Mouse (Mus musculus) neural tube, embryonic 11.5 days (tissue): ENCODE results near the gene Tm9sf4. TPM values are rescaled to one million over a fixed set of nuclear protein-coding genes. Genes with fewer than 3 reads are reported as not detected.

Experiments
- ATAC-seq: fragments of 200-750 bp; cut with Nextera tagmentation; 2 replicates; pipeline ENCODE4 v1.8.0; 2017; ENCODE audit warnings: moderate number of reproducible peaks, mild to moderate bottlenecking, moderate TSS enrichment, moderate library complexity; ENCODE audit not compliant: insufficient read depth, low FRiP score, low TSS enrichment
- DNase-seq: peaks from one replicate; pipeline ENCODE4 v3.0.0-alpha.2; 2015; ENCODE audit warnings: low spot score
- H3K27ac ChIP-seq: fragments of 300-500 bp; sonication (generic); 2 replicates; pipeline ENCODE4 v1.5.1; 2014; ENCODE audit warnings: low read depth, mild to moderate bottlenecking, low read length
- H3K27me3 ChIP-seq: fragments of 300-500 bp; sonication (generic); 2 replicates; pipeline ENCODE4 v1.6.1; 2014; ENCODE audit warnings: mild to moderate bottlenecking, low read length, mixed read lengths; ENCODE audit not compliant: control insufficient read depth, insufficient read depth
- H3K36me3 ChIP-seq: fragments of 300-500 bp; sonication (generic); 2 replicates; pipeline ENCODE4 v1.6.1; 2014; ENCODE audit warnings: mild to moderate bottlenecking, low read length, moderate library complexity, mixed read lengths; ENCODE audit not compliant: control insufficient read depth, insufficient read depth
- H3K4me1 ChIP-seq: fragments of 300-500 bp; sonication (generic); 2 replicates; pipeline ENCODE4 v1.6.1; 2014; ENCODE audit warnings: low read length, mixed read lengths; ENCODE audit not compliant: control insufficient read depth, insufficient read depth
- H3K4me2 ChIP-seq: fragments of 300-500 bp; sonication (generic); 2 replicates; pipeline ENCODE4 v1.6.1; 2014; ENCODE audit warnings: low read depth, mild to moderate bottlenecking, moderate library complexity
- H3K4me3 ChIP-seq: fragments of 300-500 bp; sonication (generic); 2 replicates; pipeline ENCODE4 v1.5.1; 2014; ENCODE audit warnings: low read depth, low read length
- H3K9ac ChIP-seq: fragments of 300-500 bp; sonication (generic); 2 replicates; pipeline ENCODE4 v1.6.1; 2014; ENCODE audit warnings: mild to moderate bottlenecking, low read length
- H3K9me3 ChIP-seq: fragments of 300-500 bp; sonication (generic); 2 replicates; pipeline ENCODE4 v1.6.1; 2016; ENCODE audit warnings: low read length; ENCODE audit not compliant: control insufficient read depth
- WGBS: fragments of 180-500 bp; shearing (Covaris S2); extraction: QIAGEN DNeasy Blood & Tissue Kit; methylation state at CpG from one replicate; pipeline ENCODE4 v1.1.7; 2014; 5-methylcytosine and 5-hydroxymethylcytosine counted together
- polyA plus RNA-seq: library from polyadenylated mRNA; unstranded; fragments of >200 nt; fragmentation: Nextera tagmentation; extraction: Ambion mirVana; gene quantifications from 2 replicates; pipeline ENCODE4 v1.2.1, GENCODE M21; 2014

Tm9sf4 gene
- polyA plus RNA-seq, 1 experiment from 2014 or later = 83.3 TPM

DNA sequence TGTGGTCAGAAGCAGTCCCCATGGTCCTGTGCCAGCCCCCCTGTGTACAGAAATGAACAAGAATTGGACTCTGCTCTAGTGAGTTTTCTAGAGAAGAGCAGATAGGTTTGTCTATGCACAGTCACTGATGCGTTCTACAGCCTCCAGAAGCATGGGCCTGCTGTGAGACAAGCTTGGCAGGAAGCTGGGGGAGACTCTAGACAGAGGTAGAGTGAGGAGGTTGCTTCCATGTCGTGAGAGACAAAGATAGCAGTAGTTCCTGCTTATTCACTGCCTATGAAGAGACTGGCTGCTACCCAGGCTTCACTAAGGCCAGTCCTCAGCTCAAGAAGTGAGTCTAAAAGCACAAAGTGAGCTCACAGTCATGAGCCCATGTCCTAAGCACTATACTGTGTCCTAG lies 30.1 kb downstream of the Tm9sf4 start:
- H3K36me3 ChIP-seq = peaks cover 16% of the 10 kb centered on the region
- no peak for ATAC-seq

DNA sequence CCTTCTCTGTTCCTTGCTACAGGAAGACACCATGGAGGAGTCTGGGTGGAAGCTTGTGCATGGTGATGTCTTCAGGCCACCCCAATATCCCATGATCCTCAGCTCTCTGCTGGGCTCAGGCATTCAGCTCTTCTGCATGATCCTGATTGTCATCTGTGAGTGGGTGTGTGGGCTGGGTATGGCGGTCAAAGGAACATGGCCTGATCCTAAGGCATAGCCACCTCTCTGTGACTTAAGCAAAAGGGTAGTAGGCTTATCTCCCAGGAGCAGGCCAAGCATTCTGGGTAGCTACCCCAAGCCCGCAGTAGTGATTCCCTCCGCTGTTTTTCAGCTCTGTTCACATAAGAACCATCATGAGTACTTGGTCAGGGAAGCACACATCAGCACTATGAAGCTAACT lies 33.2 kb downstream of the Tm9sf4 start:
- Histone ChIP-seq H3K27me3 (no peaks in the 10 kb centered on the region), H3K27ac (no peak overlapping the region), H3K36me3 (peaks cover 16% of the 10 kb centered on the region), H3K4me2 (no peak overlapping the region), H3K9me3 (no peaks in the 10 kb centered on the region), H3K4me1 (no peaks in the 10 kb centered on the region), H3K9ac (no peak overlapping the region), H3K4me3 (no peak overlapping the region)
- no peak for DNase-seq
- WGBS = 93% methylated on average over 3 of the region's 3 CpGs
- ATAC-seq = no peak

More for the DNA sequence above, 30.1 kb downstream of the Tm9sf4 start:
- Histone ChIP-seq H3K9me3 (no peaks in the 10 kb centered on the region), H3K4me1 (no peaks in the 10 kb centered on the region), H3K9ac (no peak overlapping the region), H3K4me2 (no peak overlapping the region), H3K4me3 (no peak overlapping the region), H3K27ac (no peak overlapping the region), H3K27me3 (no peaks in the 10 kb centered on the region)
- DNase-seq = no peak
- 81% methylated on average over 2 of the region's 2 CpGs for WGBS

DNA sequence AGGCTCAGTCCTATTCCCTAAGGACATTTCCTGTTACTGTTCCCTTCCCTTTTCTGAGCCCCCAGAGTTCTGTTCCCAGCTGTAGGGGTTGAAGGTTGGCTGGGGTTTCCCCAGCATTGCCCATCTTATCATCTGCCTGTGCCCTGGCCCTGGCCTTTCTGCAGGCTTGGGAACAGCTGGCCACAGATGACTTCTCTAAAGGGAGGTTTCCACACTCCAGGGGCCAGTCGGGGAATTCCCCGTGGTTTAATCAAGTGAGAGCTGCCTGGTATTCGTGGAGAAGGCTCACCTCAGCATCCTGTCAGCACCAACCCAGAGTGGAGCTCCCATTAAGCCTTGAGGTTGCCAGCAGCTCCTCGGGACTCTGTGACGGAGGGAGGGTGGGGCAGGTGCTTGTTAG lies 37.4 kb downstream of the Tm9sf4 start:
- Histone ChIP-seq H3K9me3 (no peaks in the 10 kb centered on the region), H3K27ac (no peak overlapping the region), H3K36me3 (peaks cover 15% of the 10 kb centered on the region), H3K4me1 (no peaks in the 10 kb centered on the region), H3K4me2 (no peak overlapping the region), H3K9ac (no peak overlapping the region), H3K27me3 (no peaks in the 10 kb centered on the region), H3K4me3 (no peak overlapping the region)
- WGBS = 88% methylated on average over 5 of the region's 5 CpGs
- DNase-seq (no peak), ATAC-seq (no peak)

GRCm38 (mm10) chr2:153199114-153199513 lies 38.0 kb downstream of the Tm9sf4 start:
- 89% methylated on average over 2 of the region's 2 CpGs for WGBS
- no peak overlapping the region for H3K4me2 ChIP-seq
- H3K4me1 ChIP-seq = no peaks in the 10 kb centered on the region
- H3K27ac ChIP-seq = no peak overlapping the region
- no peak for DNase-seq
- H3K36me3 ChIP-seq = peaks cover 13% of the 10 kb centered on the region
- no peak for ATAC-seq
- H3K9me3 ChIP-seq = no peaks in the 10 kb centered on the region
- H3K9ac ChIP-seq = no peak overlapping the region
- no peaks in the 10 kb centered on the region for H3K27me3 ChIP-seq
- no peak overlapping the region for H3K4me3 ChIP-seq

DNA sequence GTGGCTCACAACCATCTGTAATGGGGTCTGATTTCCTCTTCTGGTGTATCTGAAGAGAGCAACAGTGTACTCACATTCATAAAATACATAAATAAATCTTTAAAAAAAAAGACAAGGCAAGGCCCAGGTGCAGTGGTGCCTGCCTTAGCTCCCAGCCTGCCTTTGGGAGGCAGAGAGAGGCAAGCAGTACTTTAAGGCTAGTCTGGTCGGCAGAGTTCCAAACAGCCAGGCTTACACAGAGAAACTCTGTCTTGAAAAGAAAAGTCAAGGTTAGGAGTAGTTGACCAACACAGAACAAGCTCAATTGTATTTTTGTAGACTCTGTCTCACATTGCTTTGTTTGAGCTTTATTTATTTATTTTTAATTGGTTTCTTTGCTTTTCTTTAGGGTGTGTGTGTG lies 41.7 kb downstream of the Tm9sf4 start:
- Histone ChIP-seq H3K9ac (no peak overlapping the region), H3K9me3 (no peaks in the 10 kb centered on the region), H3K4me2 (no peak overlapping the region), H3K27me3 (no peaks in the 10 kb centered on the region), H3K4me1 (no peaks in the 10 kb centered on the region), H3K27ac (no peak overlapping the region), H3K4me3 (no peak overlapping the region), H3K36me3 (peaks cover 13% of the 10 kb centered on the region)
- DNase-seq (no peak), ATAC-seq (no peak)
- WGBS = 71% methylated on average over 1 of the region's 1 CpGs

GRCm38 (mm10) chr2:153208149-153208548 lies 47.0 kb downstream of the Tm9sf4 start:
- WGBS = 94% methylated on average over 2 of the region's 2 CpGs
- H3K9ac ChIP-seq = no peak overlapping the region
- no peaks in the 10 kb centered on the region for H3K27me3 ChIP-seq
- no peak overlapping the region for H3K27ac ChIP-seq
- H3K4me2 ChIP-seq = no peak overlapping the region
- peaks cover 13% of the 10 kb centered on the region for H3K36me3 ChIP-seq
- no peaks in the 10 kb centered on the region for H3K9me3 ChIP-seq
- no peak overlapping the region for H3K4me3 ChIP-seq
- no peaks in the 10 kb centered on the region for H3K4me1 ChIP-seq
- no peak for DNase-seq
- ATAC-seq = no peak

- ATAC-seq (no peak), DNase-seq (no peak)
- no peak overlapping the region for H3K27ac ChIP-seq
- WGBS = 86% methylated on average over 5 of the region's 5 CpGs
- no peaks in the 10 kb centered on the region for H3K4me1 ChIP-seq
- no peak overlapping the region for H3K9ac ChIP-seq
- H3K4me2 ChIP-seq = no peak overlapping the region
- H3K27me3 ChIP-seq = no peaks in the 10 kb centered on the region
- no peaks in the 10 kb centered on the region for H3K9me3 ChIP-seq
- H3K4me3 ChIP-seq = no peak overlapping the region
- H3K36me3 ChIP-seq = peaks cover 13% of the 10 kb centered on the region
Measured at GRCm38 (mm10) chr2:153209286-153209685, 48.2 kb downstream of the Tm9sf4 start.

DNA sequence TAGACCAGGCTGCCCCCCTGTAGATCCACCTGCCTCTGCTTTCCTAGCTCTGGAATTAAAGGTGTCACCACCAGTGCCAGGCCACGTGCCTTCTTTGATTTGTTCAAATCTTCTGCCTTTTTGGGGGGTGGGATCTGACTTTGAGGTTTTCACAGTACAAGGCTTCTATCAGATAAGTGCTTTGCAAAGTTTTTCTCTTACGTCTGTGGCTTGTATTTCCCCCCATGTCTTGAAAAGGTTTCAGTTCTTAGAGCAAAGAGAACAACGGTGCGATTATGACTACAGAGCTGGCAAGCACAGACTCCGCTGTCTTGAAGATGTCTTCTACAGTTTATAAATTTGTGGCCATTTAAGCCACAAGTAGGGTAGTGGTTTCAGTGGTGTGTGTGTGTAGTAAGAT lies 50.3 kb downstream of the Tm9sf4 start:
- ATAC-seq = no peak
- H3K27ac ChIP-seq = no peak overlapping the region
- no peak overlapping the region for H3K4me2 ChIP-seq
- H3K4me3 ChIP-seq = no peak overlapping the region
- no peaks in the 10 kb centered on the region for H3K4me1 ChIP-seq
- WGBS = 96% methylated on average over 5 of the region's 5 CpGs
- no peaks in the 10 kb centered on the region for H3K27me3 ChIP-seq
- no peak overlapping the region for H3K9ac ChIP-seq
- H3K9me3 ChIP-seq = no peaks in the 10 kb centered on the region
- DNase-seq = no peak
- H3K36me3 ChIP-seq = peaks cover 11% of the 10 kb centered on the region

GRCm38 (mm10) chr2:153213351-153213750 lies 52.2 kb downstream of the Tm9sf4 start:
- Histone ChIP-seq H3K27me3 (no peaks in the 10 kb centered on the region), H3K9ac (no peak overlapping the region), H3K4me2 (no peak overlapping the region), H3K27ac (no peak overlapping the region), H3K9me3 (no peaks in the 10 kb centered on the region), H3K4me1 (no peaks in the 10 kb centered on the region), H3K36me3 (peaks cover 11% of the 10 kb centered on the region), H3K4me3 (no peak overlapping the region)
- WGBS = 94% methylated on average over 4 of the region's 4 CpGs
- no peak for DNase-seq
- ATAC-seq = no peak
